In the genomic region with DNA sequence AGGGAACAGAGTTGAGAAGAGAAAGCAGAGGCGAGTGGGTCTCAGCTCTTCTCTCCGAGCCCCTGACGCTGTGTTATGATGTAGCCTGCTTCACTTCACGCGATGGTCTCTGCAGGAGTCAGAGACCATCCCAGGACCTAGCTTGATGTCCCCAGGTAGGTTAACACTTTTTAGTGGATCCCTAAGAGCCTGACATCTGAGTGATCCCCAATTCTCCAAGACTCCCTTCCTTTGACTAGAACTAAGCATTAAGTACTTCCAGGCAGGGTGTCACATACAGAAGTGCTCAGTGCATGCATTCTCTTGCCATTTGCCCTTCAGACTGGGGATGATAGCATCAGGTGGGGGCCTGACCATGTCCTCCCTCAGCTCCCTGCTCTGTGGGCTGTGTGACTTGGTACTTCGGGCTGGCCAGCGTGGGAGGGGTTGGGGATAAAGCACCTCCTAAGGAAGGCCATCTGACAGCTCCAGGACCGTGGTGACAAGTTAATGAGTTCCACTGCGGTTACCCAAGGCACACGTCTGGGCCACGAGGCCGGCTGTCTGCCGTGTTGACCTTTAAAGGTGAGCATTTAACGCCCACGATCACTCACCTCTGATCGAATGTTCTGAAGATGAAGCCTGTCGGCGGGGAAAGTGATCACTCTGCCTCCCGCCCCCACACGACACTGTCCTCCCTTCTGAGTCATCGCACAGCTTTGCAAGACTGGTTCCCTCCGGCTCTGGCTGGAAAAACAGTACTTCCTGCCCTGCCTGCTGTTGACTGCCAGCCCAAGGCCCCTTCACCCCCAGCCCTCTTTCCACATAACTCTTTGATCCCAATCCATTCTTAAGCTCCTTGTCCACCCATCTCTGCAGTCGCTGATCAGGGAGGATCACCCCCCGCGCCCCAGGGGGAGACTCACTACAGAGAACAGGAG, we compare ENCODE assay signal across 9 mouse cellular contexts.
DNase-seq lines count a peak whose midpoint lies in the region; ATAC-seq lines count a peak whose summit lies in the region.
"Had no signal": no experiment of that assay in that cellular context is flagged by ENCODE, and none has a peak within 500 bp of the region (broad histone marks: within the 10 kb centered on the region; RNA-seq: fewer than 3 reads in every experiment).

No protein-coding gene starts in this region.

- H3K9me3 ChIP-seq in heart, embryonic 11.5 days (replicated peaks; ENCODE audit: control insufficient read depth, low read length) = no peaks in the 10 kb centered on the region
- H3K9me3 ChIP-seq: neural tube, embryonic 12.5 days had no signal

- peaks cover 7% of the 10 kb centered on the region; the same call in 1 of the 2 replicates for H3K4me1 ChIP-seq in heart, embryonic 11.5 days (ENCODE audit: control insufficient read depth, insufficient read depth, low read length)

- H3K4me3 ChIP-seq in heart, embryonic 11.5 days (ENCODE audit: low read depth, low read length) = no peak overlapping the region
- H3K4me3 ChIP-seq: neural tube, embryonic 12.5 days had no signal

- H3K9ac ChIP-seq in heart, embryonic 11.5 days (ENCODE audit: low read depth, low read length) = no peak overlapping the region
- H3K9ac ChIP-seq: neural tube, embryonic 12.5 days had no signal

- ATAC-seq in heart, embryonic 11.5 days (replicated peaks; ENCODE audit: insufficient number of reproducible peaks, low FRiP score, low TSS enrichment) = 0 out of 2 replicates have a peak, but pooled peaks have one; percentile 36

- no peak for DNase-seq in heart, postnatal 25 days (ENCODE audit: low spot score)
- peak; percentile 73 for DNase-seq in urinary bladder, postnatal 14 days (ENCODE audit: low spot score)
- DNase-seq in urinary bladder, postnatal 10 days (ENCODE audit: low spot score) = no peak
- peak; percentile 7 to 25 for DNase-seq in heart, postnatal 14 days
- DNase-seq in urinary bladder, postnatal 36 days (ENCODE audit: low spot score in 2 of 2) = peak; percentile 45 to 62
- no peak for DNase-seq in layer of hippocampus, postnatal 10 days (ENCODE audit: low spot score in 2 of 2)
- DNase-seq in layer of hippocampus, postnatal 36 days = no peak

- H3K4me2 ChIP-seq in heart, embryonic 11.5 days = peak overlapping the region; percentile 34
- H3K4me2 ChIP-seq: neural tube, embryonic 12.5 days had no signal

- peaks cover 14% of the 10 kb centered on the region for H3K27me3 ChIP-seq in heart, embryonic 11.5 days (ENCODE audit: control insufficient read depth, insufficient read depth, low read length)
- H3K27me3 ChIP-seq: neural tube, embryonic 12.5 days had no signal

- intact Hi-C loops in heart, postnatal 25 days (cut with DNase I) = no loop called here
- intact Hi-C loops in heart, postnatal 14 days (cut with DNase I) = no loop called here

- H3K27ac ChIP-seq in heart, embryonic 11.5 days (ENCODE audit: low read depth, low read length) = no peak overlapping the region
- H3K27ac ChIP-seq: neural tube, embryonic 12.5 days had no signal

- WGBS in heart, embryonic 11.5 days (ENCODE audit: insufficient replicate concordance) = 46% methylated on average over 25 of the region's 25 CpGs

- H3K36me3 ChIP-seq in heart, embryonic 11.5 days (ENCODE audit: control insufficient read depth, insufficient read depth, low read length) = no peaks in the 10 kb centered on the region
- H3K36me3 ChIP-seq: neural tube, embryonic 12.5 days had no signal

Comparison
In these comparisons a context has a peak if more than half of its experiments do, and no peak if none do; other contexts are left out.
1. DNase-seq: peak in urinary bladder, postnatal 14 days (single experiment), heart, postnatal 14 days (2 of 2) and urinary bladder, postnatal 36 days (2 of 2); none in heart, postnatal 25 days (single experiment), urinary bladder, postnatal 10 days (single experiment), layer of hippocampus, postnatal 10 days (0 of 2) and layer of hippocampus, postnatal 36 days (0 of 2).